ENCODE assay signal across 9 mouse cellular contexts in genomic region chr19:22552179-22552578, GRCm38 (mm10).
DNase-seq lines count a peak whose midpoint lies in the region; ATAC-seq and TF ChIP-seq lines count a peak whose summit lies in the region.
"Had no signal": no experiment of that assay in that cellular context is flagged by ENCODE, and none has a peak within 500 bp of the region (broad histone marks: within the 10 kb centered on the region; RNA-seq: fewer than 3 reads in every experiment).

No protein-coding gene starts in this region.

- no peak overlapping the region for H3K9ac ChIP-seq in hindbrain, embryonic 12.5 days
- H3K9ac ChIP-seq: limb, embryonic 15.5 days had no signal

- H3K4me1 ChIP-seq in hindbrain, embryonic 10.5 days (replicated peaks): peaks cover 17% of the 10 kb centered on the region
- peaks cover 15% of the 10 kb centered on the region for H3K4me1 ChIP-seq in hindbrain, embryonic 12.5 days
- no peaks in the 10 kb centered on the region for H3K4me1 ChIP-seq in bone marrow, adult 2 months (ENCODE audit: control insufficient read depth, insufficient read depth, low read length)
- peaks cover 15% of the 10 kb centered on the region for H3K4me1 ChIP-seq in embryonic facial prominence, embryonic 10.5 days

- H3K27ac ChIP-seq in hindbrain, embryonic 10.5 days: no peak overlapping the region
- H3K27ac ChIP-seq in hindbrain, embryonic 12.5 days: no peak overlapping the region
- no peak overlapping the region for H3K27ac ChIP-seq in bone marrow, adult 2 months (ENCODE audit: control insufficient read depth, insufficient read depth, low read depth, low read length, poor library complexity)
- no peak overlapping the region for H3K27ac ChIP-seq in embryonic facial prominence, embryonic 10.5 days (replicated peaks)
- H3K27ac ChIP-seq: limb, embryonic 15.5 days had no signal

- no peaks in the 10 kb centered on the region for H3K9me3 ChIP-seq in hindbrain, embryonic 10.5 days
- H3K9me3 ChIP-seq in hindbrain, embryonic 12.5 days (replicated peaks): no peaks in the 10 kb centered on the region
- no peaks in the 10 kb centered on the region for H3K9me3 ChIP-seq in embryonic facial prominence, embryonic 10.5 days
- H3K9me3 ChIP-seq: limb, embryonic 15.5 days had no signal

- peak; percentile 52 for DNase-seq in hindbrain, embryonic 10.5 days (ENCODE audit: low spot score)
- DNase-seq in embryonic facial prominence, embryonic 10.5 days (ENCODE audit: low spot score): peak; percentile 63
- peak; percentile 72 for DNase-seq in heart, postnatal 4 days
- DNase-seq in left cerebral cortex, adult 11 months (ENCODE audit: low spot score): peak; percentile 26
- peak; percentile 20 for DNase-seq in skeletal muscle tissue, adult 2 months (ENCODE audit: low read depth, low spot score)

- no peak for ATAC-seq in hindbrain, embryonic 12.5 days (ENCODE audit: low FRiP score)
- ATAC-seq in megakaryocyte-erythroid progenitor cell, adult 5-6 weeks (replicated peaks; ENCODE audit: low FRiP score, low TSS enrichment, poor library complexity, severe bottlenecking): peak; percentile 67; the same call in 1 of the 2 replicates

- WGBS in hindbrain, embryonic 10.5 days: 31% methylated on average over 5 of the region's 5 CpGs
- WGBS in hindbrain, embryonic 12.5 days: 30% methylated on average over 5 of the region's 5 CpGs
- 16% methylated on average over 5 of the region's 5 CpGs for WGBS in bone marrow, adult 2 months
- WGBS in embryonic facial prominence, embryonic 10.5 days: 36% methylated on average over 5 of the region's 5 CpGs

- TF ChIP-seq POLR2A in bone marrow, adult 2 months (IDR thresholded peaks at IDR 0.05; ENCODE audit: borderline replicate concordance, control insufficient read depth, low read depth, low read length): no peak

- TF ChIP-seq CTCF in bone marrow, adult 2 months (IDR thresholded peaks at IDR 0.05; ENCODE audit: control insufficient read depth, insufficient read depth, low read length): peak; percentile 52

- H3K27me3 ChIP-seq in hindbrain, embryonic 10.5 days (ENCODE audit: insufficient read depth, poor library complexity, severe bottlenecking): peaks cover 23% of the 10 kb centered on the region
- no peaks in the 10 kb centered on the region for H3K27me3 ChIP-seq in hindbrain, embryonic 12.5 days
- H3K27me3 ChIP-seq in embryonic facial prominence, embryonic 10.5 days (replicated peaks; ENCODE audit: low read depth, poor library complexity, severe bottlenecking): no peaks in the 10 kb centered on the region; the same call in 1 of the 2 replicates
- H3K27me3 ChIP-seq: limb, embryonic 15.5 days had no signal

- no peak overlapping the region for H3K4me2 ChIP-seq in hindbrain, embryonic 12.5 days (replicated peaks)
- H3K4me2 ChIP-seq: limb, embryonic 15.5 days had no signal

- no peak overlapping the region for H3K4me3 ChIP-seq in hindbrain, embryonic 10.5 days
- H3K4me3 ChIP-seq in hindbrain, embryonic 12.5 days: no peak overlapping the region
- no peak overlapping the region for H3K4me3 ChIP-seq in bone marrow, adult 2 months (replicated peaks; ENCODE audit: control insufficient read depth, low read depth, low read length)
- no peak overlapping the region for H3K4me3 ChIP-seq in embryonic facial prominence, embryonic 10.5 days
- H3K4me3 ChIP-seq: limb, embryonic 15.5 days had no signal

- H3K36me3 ChIP-seq in hindbrain, embryonic 10.5 days: no peaks in the 10 kb centered on the region
- H3K36me3 ChIP-seq in hindbrain, embryonic 12.5 days: no peaks in the 10 kb centered on the region
- no peaks in the 10 kb centered on the region for H3K36me3 ChIP-seq in embryonic facial prominence, embryonic 10.5 days (replicated peaks)
- H3K36me3 ChIP-seq: limb, embryonic 15.5 days had no signal

Comparison
In these comparisons a context has a peak if more than half of its experiments do, and no peak if none do; other contexts are left out.
1. DNase-seq: peak in every context shown above with its lines; median percentile 72 in heart, postnatal 4 days; 63 in embryonic facial prominence, embryonic 10.5 days; 52 in hindbrain, embryonic 10.5 days; 26 in left cerebral cortex, adult 11 months; 20 in skeletal muscle tissue, adult 2 months.